Mouse (Mus musculus): Measurements from ENCODE around the gene Klk10.

Klk10 gene

DNA sequence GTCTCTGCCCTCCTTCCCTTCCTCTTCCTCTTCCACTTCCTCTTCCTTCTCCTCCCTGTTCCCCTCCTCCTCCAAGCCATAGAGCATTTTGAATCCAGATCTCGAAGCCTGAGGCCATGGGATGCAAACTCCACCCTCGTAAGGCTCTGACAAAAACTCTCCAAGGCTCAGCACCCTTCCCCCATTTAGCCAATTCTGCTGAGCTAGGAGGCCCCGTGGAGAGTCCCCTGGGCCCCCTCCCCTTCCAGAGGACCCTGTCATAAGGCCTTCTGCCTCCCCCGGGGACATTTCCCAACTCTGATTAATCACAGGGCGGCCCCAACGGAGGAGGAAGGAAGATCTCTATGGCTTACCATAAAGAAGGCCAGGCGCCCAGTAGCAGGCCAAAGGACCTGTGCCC, 10.8 kb downstream of the Klk10 start, which contains the start of gene Klk9:
Klk9 (plus strand) TSS at position 301 of the 400 bp plus-strand sequence.
- DNase-seq (ENCODE audit: low read depth in 2 of 2, low spot score in 2 of 2) = no peak

- no peak for DNase-seq (ENCODE audit: low read depth in 2 of 2, low spot score in 2 of 2)
Observed at GRCm38 (mm10) chr7:43796355-43796754, 15.5 kb downstream of the Klk10 start.

GRCm38 (mm10) chr7:43797333-43797769, 16.5 kb downstream of the Klk10 start, which contains the start of gene Klk8:
Gene Klk8 (plus strand): TSS chr7:43797577.
- DNase-seq (ENCODE audit: low read depth in 2 of 2, low spot score in 2 of 2) = peak; percentile 35 to 53

- DNase-seq (ENCODE audit: low read depth in 2 of 2, low spot score in 2 of 2) = peak; percentile 21 to 41
Observed at GRCm38 (mm10) chr7:43797844-43798462, 17.1 kb downstream of the Klk10 start.

DNA sequence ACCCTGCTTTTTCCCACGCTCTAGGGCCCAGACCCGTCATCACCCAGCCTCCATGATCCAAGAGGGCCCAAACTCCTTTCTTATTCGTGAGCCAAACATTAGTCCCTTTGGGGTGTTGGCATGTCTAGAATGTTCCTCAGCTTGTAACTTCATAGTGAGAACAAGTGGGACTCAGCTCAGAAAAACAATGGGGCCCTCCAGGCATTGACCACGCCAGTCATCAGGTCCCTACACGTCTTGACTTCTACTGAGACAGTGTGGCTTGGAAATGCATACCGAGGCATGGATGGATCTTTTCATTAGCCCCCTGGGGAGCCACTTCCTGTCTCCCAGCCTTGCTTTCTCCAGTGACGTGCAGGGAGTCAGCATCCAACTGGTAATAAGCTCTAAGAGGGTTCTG, 19.0 kb downstream of the Klk10 start:
- DNase-seq (ENCODE audit: low read depth in 2 of 2, low spot score in 2 of 2) = no peak

GRCm38 (mm10) chr7:43810994-43811393, 30.2 kb downstream of the Klk10 start, which contains the start of gene Klk7:
Gene Klk7 (plus strand): TSS chr7:43811294.
- no peak for DNase-seq (ENCODE audit: low read depth in 2 of 2, low spot score in 2 of 2)

- no peak for DNase-seq (ENCODE audit: low read depth in 2 of 2, low spot score in 2 of 2)
Observed at GRCm38 (mm10) chr7:43815211-43815610, 34.4 kb downstream of the Klk10 start.

GRCm38 (mm10) chr7:43816746-43817145, 35.9 kb downstream of the Klk10 start:
- no peak for DNase-seq (ENCODE audit: low read depth in 2 of 2, low spot score in 2 of 2)

DNA sequence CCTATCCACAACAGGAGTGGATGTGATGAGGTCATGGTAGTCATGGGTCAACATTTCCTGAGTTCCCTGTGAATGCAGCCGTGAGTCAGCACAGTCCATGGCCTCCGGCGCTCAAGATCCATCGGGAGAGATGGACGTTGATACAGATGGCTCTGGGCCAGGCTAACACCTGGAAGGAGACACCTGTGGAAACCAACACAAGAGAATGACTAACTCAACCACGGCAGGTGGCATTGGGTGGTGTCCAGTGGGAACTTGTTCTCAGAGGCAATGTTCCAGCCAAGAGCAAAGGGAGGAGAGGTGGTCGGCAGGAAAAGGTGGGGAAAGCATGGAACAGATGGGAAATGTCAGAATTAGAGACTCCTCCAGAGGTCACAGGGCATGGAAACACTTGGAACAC, 40.7 kb downstream of the Klk10 start:
- no peak for DNase-seq (ENCODE audit: low read depth in 2 of 2, low spot score in 2 of 2)

DNA sequence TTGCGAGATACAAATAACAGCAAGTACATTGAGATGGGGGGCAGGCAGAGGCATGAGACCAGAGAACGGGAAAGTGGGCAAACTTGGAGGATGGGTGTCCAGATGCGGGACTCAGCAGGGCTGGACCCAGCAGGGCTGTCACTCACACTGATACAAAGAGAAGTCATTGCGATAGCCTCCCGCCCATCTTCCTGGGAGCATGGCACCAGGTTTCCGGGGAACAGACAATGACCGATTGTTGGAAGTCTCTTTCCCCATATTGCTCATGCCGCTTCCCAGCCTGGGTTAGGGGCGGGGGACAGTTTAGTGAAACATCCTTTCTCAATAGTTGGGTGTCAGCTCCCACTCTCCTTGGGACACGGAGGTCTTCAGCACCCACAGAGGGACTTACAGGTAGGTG, 43.4 kb downstream of the Klk10 start, which contains the start of gene Klk6:
Klk6 (plus strand) TSS at position 301 of the 400 bp plus-strand sequence.
- no peak for DNase-seq (ENCODE audit: low read depth in 2 of 2, low spot score in 2 of 2)

DNA sequence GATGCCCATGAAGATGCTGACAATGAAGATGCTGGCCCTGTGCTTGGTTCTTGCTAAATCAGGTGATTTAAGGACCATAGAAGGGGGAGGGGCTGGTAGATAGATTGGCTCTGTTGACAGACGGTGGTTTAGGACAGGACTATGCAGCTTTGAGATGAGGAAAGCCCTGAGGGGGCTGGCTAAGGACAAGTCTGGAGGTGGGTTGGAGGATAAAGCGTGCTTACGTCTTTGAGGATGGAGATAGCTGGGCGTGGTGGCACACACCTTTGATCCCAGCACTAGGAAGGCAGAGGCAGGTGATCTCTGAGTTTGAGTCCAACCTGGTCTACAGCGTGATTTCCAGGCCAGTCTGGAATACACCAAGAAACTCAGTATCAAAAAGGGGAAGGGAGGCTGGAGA, 45.2 kb downstream of the Klk10 start:
- DNase-seq (ENCODE audit: low read depth in 2 of 2, low spot score in 2 of 2) = no peak

- no peak for DNase-seq (ENCODE audit: low read depth in 2 of 2, low spot score in 2 of 2)
Observed at GRCm38 (mm10) chr7:43827706-43828105, 46.9 kb downstream of the Klk10 start.

DNA sequence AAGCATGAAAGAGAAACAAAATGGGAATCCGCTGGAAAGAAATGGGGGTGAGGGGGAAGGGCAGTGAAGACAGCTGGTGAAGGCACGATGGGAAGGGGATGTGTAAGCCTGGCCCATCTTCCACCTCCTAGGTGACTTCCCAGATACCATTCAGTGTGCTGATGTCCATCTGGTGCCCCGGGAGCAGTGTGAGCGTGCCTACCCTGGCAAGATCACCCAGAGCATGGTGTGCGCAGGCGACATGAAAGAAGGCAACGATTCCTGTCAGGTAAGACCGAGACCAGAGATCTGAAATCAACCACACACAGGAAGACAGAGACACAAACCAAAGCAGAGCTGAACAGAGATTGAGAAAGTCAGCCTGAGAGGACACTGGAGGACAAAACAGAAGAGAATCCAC, 48.2 kb downstream of the Klk10 start:
- no peak for DNase-seq (ENCODE audit: low read depth in 2 of 2, low spot score in 2 of 2)

All from CD8-positive naive resting alpha-beta T cell, adult 2 months (primary cell).